Mouse (Mus musculus) layer of hippocampus, adult 8-10 months (tissue): ENCODE measurements around the gene Hps6. TPM values are rescaled to one million over a fixed set of nuclear protein-coding genes. Genes with fewer than 3 reads are reported as not detected.
"Not testable (repeated sequence)": the region's sequence is repeated elsewhere in the genome, so short reads cannot be mapped to it uniquely, and the experiment has no call there.

Experiments used
- DNase-seq, 2 experiments: peaks; one replicate each; pipeline ENCODE4 v3.0.0; 2022; ENCODE audit warnings: low spot score in 2 of 2
- total RNA-seq, 4 experiments: library from RNA; stranded (reverse); gene quantifications; 2 replicates each; pipeline ENCODE4 v1.2.4; 2022

Gene Hps6
- 1 to 10 TPM; 6.1 to 8.8 (median 8.2) TPM for total RNA-seq

DNA sequence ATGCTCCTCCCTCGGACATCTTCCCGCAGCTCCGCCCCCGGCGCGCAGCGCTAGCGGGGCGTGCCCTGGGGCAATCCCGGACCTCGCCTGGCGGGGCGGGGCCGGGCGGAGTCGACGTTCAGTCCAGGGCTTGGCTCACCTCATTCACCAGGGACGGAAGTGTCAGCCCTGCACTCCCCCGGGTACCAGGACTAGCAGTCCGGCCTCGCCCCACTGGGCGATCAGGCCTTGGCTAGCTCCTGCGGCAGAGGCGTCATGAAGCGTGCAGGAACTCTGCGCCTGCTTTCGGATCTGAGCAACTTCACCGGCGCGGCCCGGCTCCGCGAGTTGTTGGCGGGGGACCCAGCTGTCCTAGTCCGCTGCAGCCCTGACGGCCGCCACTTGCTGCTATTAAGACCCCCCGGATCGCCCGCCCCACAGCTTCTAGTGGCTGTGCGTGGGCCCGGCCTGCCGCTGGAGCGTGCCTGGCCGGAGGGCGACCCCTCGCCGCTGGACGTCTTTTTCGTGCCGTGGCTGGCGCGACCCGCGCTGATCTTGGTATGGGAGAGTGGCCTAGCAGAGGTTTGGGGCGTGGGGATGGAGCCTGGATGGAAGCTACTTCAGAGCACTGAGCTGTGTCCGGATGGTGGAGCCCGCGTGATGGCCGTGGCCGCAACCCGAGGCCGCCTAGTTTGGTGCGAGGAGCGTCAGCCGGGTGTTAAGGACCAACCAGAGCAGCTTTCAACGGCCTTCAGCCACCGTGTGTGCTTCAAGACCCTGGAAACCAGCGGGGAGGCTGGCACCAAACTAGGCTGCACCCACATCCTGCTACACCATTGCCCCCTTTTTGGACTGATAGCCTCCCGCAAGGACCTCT, at the start of gene Hps6:
Gene Hps6 (plus strand): TSS at position 138 of the 856 bp plus-strand sequence.
- peak; percentile 40 to 51 for DNase-seq

GRCm38 (mm10) chr19:45956736-45957135, 46.6 kb upstream of the Hps6 start:
- peak; percentile 25 to 34 for DNase-seq

DNA sequence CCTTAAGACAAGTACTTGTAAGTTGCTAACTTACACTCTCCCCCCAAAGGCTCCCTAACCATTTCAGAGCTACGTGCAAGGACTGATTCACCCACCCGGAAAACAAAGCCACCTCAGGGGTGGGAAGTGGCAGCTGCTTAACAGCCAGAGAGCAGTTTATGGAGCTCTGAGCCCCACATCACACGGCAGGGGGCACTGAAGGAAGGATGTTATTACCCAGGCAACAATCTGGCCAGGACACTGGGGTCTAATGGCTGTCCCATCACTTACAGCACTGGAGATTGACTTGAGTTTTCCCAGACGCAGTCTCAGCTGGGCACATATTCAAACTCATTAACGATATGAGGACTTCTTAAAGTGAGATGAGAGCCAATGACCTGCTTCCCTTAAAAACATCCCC, 42.5 kb upstream of the Hps6 start:
- no peak for DNase-seq

GRCm38 (mm10) chr19:45984379-45984778, 18.9 kb upstream of the Hps6 start:
- DNase-seq = no peak

- DNase-seq = no peak
Measured at GRCm38 (mm10) chr19:45988238-45988637, 15.1 kb upstream of the Hps6 start.

DNA sequence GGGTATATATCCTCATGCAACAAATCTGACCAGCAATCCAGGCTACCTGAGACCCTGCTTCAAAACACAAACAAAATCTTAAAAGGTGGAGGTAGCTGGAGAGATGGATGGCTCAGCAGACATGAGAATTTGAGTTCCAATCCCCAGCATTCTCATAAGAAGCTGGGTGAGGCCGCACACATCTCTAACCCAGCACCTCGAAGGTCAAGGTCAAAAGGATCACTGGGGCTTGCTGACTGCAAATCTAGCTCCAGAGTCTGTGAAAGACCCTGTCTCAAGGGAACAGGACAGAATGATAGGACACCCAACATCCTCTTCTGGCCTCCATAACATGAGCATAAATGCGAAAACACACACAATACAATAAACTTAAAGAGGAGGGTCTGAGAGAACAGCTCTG, 12.1 kb upstream of the Hps6 start:
- DNase-seq = no peak

- not testable (repeated sequence) for DNase-seq
Measured at GRCm38 (mm10) chr19:45993441-45993840, 9.9 kb upstream of the Hps6 start.

DNA sequence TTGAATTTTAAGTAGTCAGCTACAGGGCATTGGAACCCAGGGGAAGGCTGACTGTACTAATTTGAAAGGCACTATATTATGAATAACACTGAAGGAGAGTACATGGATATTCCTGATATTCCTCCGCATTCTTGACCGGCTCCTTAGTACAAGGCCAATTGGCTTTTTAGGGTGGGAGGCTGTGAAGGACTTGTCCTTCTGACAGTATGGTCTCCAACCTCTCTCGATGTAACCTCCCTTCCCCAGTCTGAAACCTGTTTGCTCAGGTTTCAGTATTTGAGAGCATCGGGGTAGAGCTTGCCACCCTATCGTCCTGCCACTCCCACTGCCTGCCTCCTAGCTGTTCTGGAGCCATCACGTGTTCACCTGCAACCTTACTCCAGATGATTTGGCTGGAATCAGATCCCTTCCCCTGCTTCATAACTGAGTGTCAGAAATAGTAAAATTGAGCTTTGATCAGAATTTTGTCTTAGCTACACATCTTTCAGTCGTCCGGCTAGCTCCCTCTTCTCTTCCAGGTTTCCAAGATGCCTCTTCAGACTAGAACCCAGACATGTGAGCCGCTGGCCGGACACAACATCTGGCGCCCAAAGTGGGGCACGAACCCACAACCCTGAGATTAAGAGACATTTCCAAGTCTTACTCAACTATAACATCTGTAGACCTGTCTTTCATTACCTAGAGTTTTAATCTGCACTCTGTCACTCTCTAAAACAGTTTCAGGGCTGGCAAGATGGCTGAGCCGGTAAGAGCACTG, 9.1 kb upstream of the Hps6 start:
- DNase-seq = no peak

- DNase-seq = no peak
Measured at GRCm38 (mm10) chr19:45997365-45997764, 5.9 kb upstream of the Hps6 start.

DNA sequence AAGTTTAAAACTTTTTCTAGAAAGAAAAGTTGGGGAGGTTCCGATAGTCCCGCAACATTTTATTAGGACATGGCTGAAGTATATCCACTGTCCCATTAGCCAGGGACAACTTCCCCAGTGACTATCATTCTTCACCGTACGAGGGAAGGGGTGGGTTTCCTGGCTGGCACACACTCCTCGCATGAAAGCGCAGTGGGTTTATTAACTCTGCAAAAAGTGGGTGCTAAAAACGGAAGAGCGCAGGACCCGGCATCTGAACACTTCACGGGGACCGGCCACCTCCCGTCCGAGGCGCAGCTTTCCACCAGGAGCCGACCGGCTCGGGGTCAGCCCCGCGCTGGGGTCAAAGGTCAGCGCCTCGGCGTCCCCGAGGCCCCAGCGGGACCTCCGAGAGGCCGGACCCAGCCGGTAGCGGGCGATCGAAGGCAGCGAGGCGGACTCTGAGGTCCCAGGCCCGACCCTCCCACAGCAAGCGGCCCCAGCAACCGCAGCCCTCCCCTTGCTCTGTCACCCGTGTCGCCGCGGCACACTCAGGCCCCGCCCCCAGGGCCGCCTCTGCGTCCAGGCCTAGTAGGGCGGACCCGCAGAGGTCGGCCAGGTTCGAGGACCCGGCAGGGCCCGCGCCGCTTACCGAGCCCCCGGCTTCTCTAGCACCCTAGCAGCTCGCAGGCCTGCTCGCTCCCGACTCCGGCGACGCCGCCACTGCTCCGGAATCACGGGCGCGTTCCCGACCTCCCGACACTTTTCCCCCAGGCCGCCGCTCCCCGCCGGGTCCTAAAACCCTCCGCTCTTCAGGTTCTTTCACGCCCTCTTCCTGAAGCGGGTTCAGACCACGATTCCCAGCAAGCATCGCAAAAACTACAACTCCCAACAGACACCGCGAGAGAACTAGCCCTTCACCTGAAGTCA, 5.3 kb upstream of the Hps6 start, which contains the start of gene Armh3:
Gene Armh3 (minus strand): TSS at position 704 of the 909 bp plus-strand sequence.
- DNase-seq = peak; percentile 90 to 91

- DNase-seq = no peak
Measured at GRCm38 (mm10) chr19:45998694-45999217, 4.6 kb upstream of the Hps6 start.

DNA sequence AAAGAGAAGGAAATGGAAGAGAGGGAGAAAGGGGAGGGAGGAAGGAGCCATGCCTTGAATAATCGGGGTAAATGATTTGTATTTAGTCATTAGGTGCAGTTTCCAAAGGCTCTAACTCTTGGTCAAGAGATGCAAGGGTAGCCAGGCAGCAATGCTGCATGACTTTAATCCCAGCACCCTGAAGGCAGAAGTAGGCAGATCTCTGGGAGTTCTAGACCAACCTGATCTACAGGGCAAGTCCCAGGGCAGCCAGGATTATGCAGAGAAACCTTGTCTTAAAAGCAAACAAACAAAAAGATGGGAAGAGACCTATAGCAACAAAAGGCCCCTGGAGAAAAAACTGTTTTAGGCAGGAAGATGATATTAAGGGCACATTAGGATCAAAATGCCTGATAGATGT, 3.9 kb upstream of the Hps6 start:
- DNase-seq = no peak

DNA sequence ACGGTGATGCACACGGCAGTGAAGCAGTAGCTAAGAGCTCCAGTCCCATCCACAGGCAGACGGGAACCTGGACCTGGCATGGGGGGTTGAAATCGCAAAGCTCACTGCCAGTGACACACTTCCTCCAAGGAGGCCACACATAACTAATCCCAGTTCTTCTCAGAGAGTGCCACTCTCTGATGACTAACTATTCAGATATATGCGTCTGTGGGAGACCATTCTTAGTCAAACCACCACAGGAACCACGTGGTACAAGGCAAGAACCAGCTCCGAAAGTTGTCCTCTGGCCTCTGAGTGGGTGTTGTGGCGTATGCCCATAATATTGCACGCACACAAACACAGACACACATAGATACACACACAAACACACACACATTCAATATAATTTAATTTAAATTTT, 1.0 kb upstream of the Hps6 start:
- no peak for DNase-seq

GRCm38 (mm10) chr19:46004814-46005466, 1.6 kb downstream of the Hps6 start:
- DNase-seq = no peak

- DNase-seq = no peak
Measured at GRCm38 (mm10) chr19:46005680-46006079, 2.4 kb downstream of the Hps6 start.

DNA sequence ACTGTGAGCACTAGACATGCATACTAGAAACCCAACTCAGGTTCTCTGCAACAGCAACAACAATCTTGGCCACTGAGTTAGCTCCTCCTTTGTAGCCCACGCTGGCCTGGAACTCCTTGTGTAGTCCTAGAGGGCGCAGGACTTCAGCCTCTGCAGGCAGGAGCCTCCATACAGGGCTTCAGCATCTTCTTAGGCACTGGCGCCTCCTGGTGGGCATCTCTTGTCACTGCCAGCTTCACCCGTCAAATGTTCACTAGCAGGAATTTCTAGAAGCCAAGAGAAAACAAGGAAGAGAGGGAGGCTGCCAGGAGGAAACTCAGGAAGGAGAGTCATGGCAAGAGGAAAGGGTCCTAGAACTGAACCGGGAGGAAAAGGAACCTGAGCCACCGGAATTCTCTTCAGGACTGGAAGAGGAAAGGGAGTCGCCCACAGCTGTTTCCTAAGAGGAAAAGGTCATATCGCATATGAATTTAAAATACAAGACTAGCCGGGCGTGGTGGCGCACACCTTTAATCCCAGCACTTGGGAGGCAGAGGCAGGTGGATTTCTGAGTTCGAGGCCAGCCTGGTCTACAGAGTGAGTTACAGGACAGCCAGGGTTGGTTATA, 11.4 kb downstream of the Hps6 start:
- DNase-seq = peak; percentile 76 to 89

DNA sequence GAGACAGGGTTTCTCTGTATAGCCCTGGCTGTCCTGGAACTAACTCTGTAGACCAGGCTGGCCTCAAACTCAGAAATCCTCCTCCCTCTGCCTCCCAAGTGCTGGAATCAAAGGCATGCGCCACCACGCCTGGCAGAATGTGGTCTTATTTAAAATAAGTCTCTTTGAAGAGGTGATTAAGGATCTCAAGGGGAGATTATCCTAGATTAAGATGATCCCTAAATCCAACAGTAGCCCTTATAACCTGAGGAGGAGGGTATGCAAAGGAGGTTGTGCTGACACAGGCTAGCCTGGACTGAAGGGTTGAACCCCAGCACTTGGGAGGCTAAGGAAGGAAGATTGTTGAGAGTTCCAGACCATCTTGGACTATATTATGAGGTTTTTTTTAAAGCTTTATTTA, 12.7 kb downstream of the Hps6 start:
- DNase-seq = no peak

DNA sequence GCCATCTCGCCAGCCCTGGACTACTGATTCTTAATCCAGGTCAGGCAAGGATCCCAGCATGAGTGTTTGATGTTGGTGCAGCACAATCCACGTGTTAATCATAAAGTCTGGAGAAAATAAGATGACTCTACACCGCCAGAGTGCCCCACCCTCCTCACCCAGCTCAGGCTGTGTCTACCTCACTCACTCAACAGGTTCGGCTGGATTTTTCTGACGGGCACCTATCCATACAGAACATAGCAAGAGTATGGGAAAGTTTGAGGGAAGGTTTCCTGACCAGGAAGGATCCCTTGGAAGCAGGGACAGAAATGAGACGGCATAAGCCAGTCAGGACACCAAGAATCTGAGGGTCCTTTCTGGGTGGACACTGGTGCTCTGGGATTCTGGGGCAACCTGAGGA, 21.7 kb downstream of the Hps6 start:
- no peak for DNase-seq

DNA sequence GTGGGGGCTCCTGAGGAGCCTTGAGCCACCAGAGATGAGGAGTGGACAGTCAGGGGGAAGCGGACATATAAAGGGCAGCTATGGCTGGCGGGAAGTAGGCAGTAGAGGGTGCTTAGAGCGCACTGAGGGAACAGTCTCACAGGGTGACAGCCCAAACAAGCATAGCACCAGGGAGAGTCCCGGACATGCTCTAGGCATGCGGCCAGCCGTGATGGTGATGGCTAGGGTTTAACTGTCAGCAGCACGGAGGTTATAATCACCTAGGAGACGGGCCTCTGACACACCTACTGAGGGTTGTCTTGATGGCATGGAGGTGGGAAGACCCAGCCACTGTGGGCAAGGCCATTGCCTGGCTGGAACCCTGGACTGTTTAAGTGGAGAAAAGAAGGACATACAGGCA, 23.3 kb downstream of the Hps6 start:
- DNase-seq = no peak

GRCm38 (mm10) chr19:46028747-46029320, 25.5 kb downstream of the Hps6 start:
- no peak for DNase-seq
